Mouse (Mus musculus): Measurements from ENCODE around the gene Trim30d. TPM values are rescaled to one million over a fixed set of nuclear protein-coding genes. Genes with fewer than 3 reads are reported as not detected.
"Not testable (repeated sequence)": the region's sequence is repeated elsewhere in the genome, so short reads cannot be mapped to it uniquely, and the experiment has no call there.

Gene Trim30d
- polyA plus RNA-seq (2012; rRNA removed), result 0.36 and 0.40 TPM in 2 replicates
- 0.36 and 0.50 TPM in 2 replicates for polyA plus RNA-seq (2014; fragmentation: Nextera tagmentation; extraction: Ambion mirVana)

GRCm38 (mm10) chr7:104507421-104508065, at the start of gene Trim30d:
TSS of gene Trim30d (minus strand) at chr7:104507849.
- not testable (repeated sequence) for H3K9me3 ChIP-seq (ENCODE audit: control insufficient read depth, low read length); H3K27ac ChIP-seq (replicated peaks; ENCODE audit: low read depth, low read length); H3K27me3 ChIP-seq (ENCODE audit: control insufficient read depth, insufficient read depth, low read length); DNase-seq (ENCODE audit: low spot score); H3K4me1 ChIP-seq (ENCODE audit: control insufficient read depth, insufficient read depth, low read length); ATAC-seq (ENCODE audit: low FRiP score, low read depth); H3K4me3 ChIP-seq (replicated peaks; ENCODE audit: low read length); H3K9ac ChIP-seq (ENCODE audit: low read depth, low read length, severe bottlenecking); H3K36me3 ChIP-seq (ENCODE audit: control insufficient read depth, insufficient read depth, low read length); H3K4me2 ChIP-seq (replicated peaks; ENCODE audit: low read depth, low read length, severe bottlenecking)

- no peak for TF ChIP-seq POLR2A (IDR thresholded peaks at IDR 0.05; ENCODE audit: borderline replicate concordance, extremely low read depth, insufficient read depth, insufficient read length)
- Histone ChIP-seq H3K4me3 (replicated peaks; ENCODE audit: low read length) (no peak overlapping the region), H3K9ac (ENCODE audit: low read depth, low read length, severe bottlenecking) (no peak overlapping the region), H3K27ac (replicated peaks; ENCODE audit: low read depth, low read length) (no peak overlapping the region), H3K4me1 (ENCODE audit: control insufficient read depth, insufficient read depth, low read length) (no peaks in the 10 kb centered on the region), H3K4me2 (replicated peaks; ENCODE audit: low read depth, low read length, severe bottlenecking) (no peak overlapping the region), H3K9me3 (ENCODE audit: control insufficient read depth, low read length) (no peaks in the 10 kb centered on the region), H3K27me3 (ENCODE audit: control insufficient read depth, insufficient read depth, low read length) (no peaks in the 10 kb centered on the region), H3K36me3 (ENCODE audit: control insufficient read depth, insufficient read depth, low read length) (no peaks in the 10 kb centered on the region)
- 67% methylated on average over 1 of the region's 1 CpGs for WGBS
- ATAC-seq (ENCODE audit: low FRiP score, low read depth) (no peak), DNase-seq (ENCODE audit: low spot score) (no peak)
These were observed 45.1 kb upstream of the Trim30d start for GRCm38 (mm10) chr7:104552700-104553099.

- WGBS, result 69% methylated on average over 5 of the region's 5 CpGs
- no peaks in the 10 kb centered on the region for H3K9me3 ChIP-seq (ENCODE audit: control insufficient read depth, low read length)
- H3K4me2 ChIP-seq (replicated peaks; ENCODE audit: low read depth, low read length, severe bottlenecking), result no peak within 1 kb of the TSS
- H3K4me1 ChIP-seq (ENCODE audit: control insufficient read depth, insufficient read depth, low read length), result no peaks in the 10 kb centered on the region
- no peak within 1 kb of the TSS for H3K4me3 ChIP-seq (replicated peaks; ENCODE audit: low read length)
- DNase-seq (ENCODE audit: low spot score) (no peak), ATAC-seq (ENCODE audit: low FRiP score, low read depth) (no peak)
- no peak within 1 kb of the TSS for H3K27ac ChIP-seq (replicated peaks; ENCODE audit: low read depth, low read length)
- no peak within 1 kb of the TSS for H3K9ac ChIP-seq (ENCODE audit: low read depth, low read length, severe bottlenecking)
- no peaks in the 10 kb centered on the region for H3K36me3 ChIP-seq (ENCODE audit: control insufficient read depth, insufficient read depth, low read length)
- TF ChIP-seq POLR2A (IDR thresholded peaks at IDR 0.05; ENCODE audit: borderline replicate concordance, extremely low read depth, insufficient read depth, insufficient read length), result no peak
- H3K27me3 ChIP-seq (ENCODE audit: control insufficient read depth, insufficient read depth, low read length), result no peaks in the 10 kb centered on the region
These were observed 42.2 kb upstream of the Trim30d start, which contains the start of gene Olfr651 for GRCm38 (mm10) chr7:104549833-104550232. TSS of gene Olfr651 (plus strand) at chr7:104550133.

GRCm38 (mm10) chr7:104501589-104502371, 5.9 kb downstream of the Trim30d start:
- Histone ChIP-seq H3K4me3 (replicated peaks; ENCODE audit: low read length) (peak overlapping the region; percentile 40), H3K4me1 (ENCODE audit: control insufficient read depth, insufficient read depth, low read length) (no peaks in the 10 kb centered on the region), H3K9ac (ENCODE audit: low read depth, low read length, severe bottlenecking) (peak overlapping the region; percentile 40), H3K4me2 (replicated peaks; ENCODE audit: low read depth, low read length, severe bottlenecking) (peak overlapping the region; percentile 54), H3K27ac (replicated peaks; ENCODE audit: low read depth, low read length) (no peak overlapping the region), H3K27me3 (ENCODE audit: control insufficient read depth, insufficient read depth, low read length) (0 out of 2 replicates have a peak, but pooled peaks cover 5% of the 10 kb centered on the region), H3K9me3 (ENCODE audit: control insufficient read depth, low read length) (no peaks in the 10 kb centered on the region), H3K36me3 (ENCODE audit: control insufficient read depth, insufficient read depth, low read length) (no peaks in the 10 kb centered on the region)
- 0 out of 2 replicates have a peak, but pooled peaks have one; percentile 41 for ATAC-seq (ENCODE audit: low FRiP score, low read depth)
- WGBS, result 4% methylated on average over 45 of the region's 59 CpGs
- no peak for DNase-seq (ENCODE audit: low spot score)
- no peak for TF ChIP-seq POLR2A (IDR thresholded peaks at IDR 0.05; ENCODE audit: borderline replicate concordance, extremely low read depth, insufficient read depth, insufficient read length)

- ATAC-seq (ENCODE audit: low FRiP score, low read depth); H3K4me1 ChIP-seq (ENCODE audit: control insufficient read depth, insufficient read depth, low read length); H3K36me3 ChIP-seq (ENCODE audit: control insufficient read depth, insufficient read depth, low read length); H3K9ac ChIP-seq (ENCODE audit: low read depth, low read length, severe bottlenecking); H3K4me3 ChIP-seq (replicated peaks; ENCODE audit: low read length); DNase-seq (ENCODE audit: low spot score); H3K27ac ChIP-seq (replicated peaks; ENCODE audit: low read depth, low read length); H3K9me3 ChIP-seq (ENCODE audit: control insufficient read depth, low read length); H3K4me2 ChIP-seq (replicated peaks; ENCODE audit: low read depth, low read length, severe bottlenecking); H3K27me3 ChIP-seq (ENCODE audit: control insufficient read depth, insufficient read depth, low read length): not testable (repeated sequence)
- 73% methylated on average over 6 of the region's 6 CpGs for WGBS
These were observed 6.5 kb downstream of the Trim30d start for GRCm38 (mm10) chr7:104501186-104501585.

GRCm38 (mm10) chr7:104499464-104499863, 8.2 kb downstream of the Trim30d start:
- 17% methylated on average over 6 of the region's 8 CpGs for WGBS
- not testable (repeated sequence) for H3K4me2 ChIP-seq (replicated peaks; ENCODE audit: low read depth, low read length, severe bottlenecking)

More at GRCm38 (mm10) chr7:104499464-104499863, 8.2 kb downstream of the Trim30d start:
- H3K4me1 ChIP-seq (ENCODE audit: control insufficient read depth, insufficient read depth, low read length); DNase-seq (ENCODE audit: low spot score); ATAC-seq (ENCODE audit: low FRiP score, low read depth); H3K36me3 ChIP-seq (ENCODE audit: control insufficient read depth, insufficient read depth, low read length); H3K9me3 ChIP-seq (ENCODE audit: control insufficient read depth, low read length); H3K9ac ChIP-seq (ENCODE audit: low read depth, low read length, severe bottlenecking); H3K27ac ChIP-seq (replicated peaks; ENCODE audit: low read depth, low read length); H3K4me3 ChIP-seq (replicated peaks; ENCODE audit: low read length); H3K27me3 ChIP-seq (ENCODE audit: control insufficient read depth, insufficient read depth, low read length): not testable (repeated sequence)

Data from limb, embryonic 14.5 days (tissue).